24 mouse cellular contexts compared by ENCODE assay signal in the genomic region with DNA sequence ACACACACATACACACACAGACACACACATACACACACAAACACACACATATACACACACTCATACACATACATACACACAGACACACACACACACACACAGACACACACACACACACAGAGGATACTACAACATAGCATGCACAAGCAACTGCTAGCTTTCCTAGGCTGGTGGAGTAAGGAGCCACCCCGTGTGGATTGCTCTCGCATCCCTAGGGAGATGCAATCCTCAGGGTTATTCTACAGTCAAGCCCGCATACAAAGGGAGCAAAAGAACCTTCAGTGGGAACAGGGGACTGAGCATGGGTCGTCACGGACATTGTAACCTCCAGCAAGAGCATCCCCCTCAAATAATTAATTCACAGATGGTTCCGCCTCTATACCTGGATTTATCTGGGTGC.
A peak's percentile ranks its signal among the peaks of the same experiment; 100 is the strongest.
DNase-seq lines count a peak whose midpoint lies in the region; ATAC-seq and TF ChIP-seq lines count a peak whose summit lies in the region.
"Had no signal": no experiment of that assay in that cellular context is flagged by ENCODE, and none has a peak within 500 bp of the region (broad histone marks: within the 10 kb centered on the region; RNA-seq: fewer than 3 reads in every experiment).

No protein-coding gene starts in this region.

- no peak overlapping the region for H3K4me3 ChIP-seq in hindbrain, embryonic 12.5 days
- no peak overlapping the region for H3K4me3 ChIP-seq in hindbrain, postnatal 0 days (ENCODE audit: low read length)
- H3K4me3 ChIP-seq in neural tube, embryonic 13.5 days = no peak overlapping the region
- H3K4me3 ChIP-seq in neural tube, embryonic 15.5 days (replicated peaks) = no peak overlapping the region
- H3K4me3 ChIP-seq: gastrocnemius, adult 2 months; heart, embryonic 12.5 days; heart, embryonic 15.5 days; hindbrain, embryonic 10.5 days; intestine, embryonic 15.5 days had no signal

- no peak for ATAC-seq in hindbrain, embryonic 12.5 days (ENCODE audit: low FRiP score)
- ATAC-seq in hindbrain, postnatal 0 days = no peak
- ATAC-seq in neural tube, embryonic 13.5 days (ENCODE audit: low read depth) = peak; percentile 73
- ATAC-seq in neural tube, embryonic 15.5 days (ENCODE audit: low FRiP score) = peak; percentile 72
- ATAC-seq: activated CD4-positive, CD25-positive, alpha-beta regulatory T cell, adult 4 months; CD4-positive, CD25-positive, alpha-beta regulatory T cell, adult 4 months; forebrain, embryonic 14.5 days; intestine, embryonic 15.5 days had no signal

- H3K4me1 ChIP-seq in hindbrain, embryonic 12.5 days = 0 out of 2 replicates have a peak, but pooled peaks cover 3% of the 10 kb centered on the region
- no peaks in the 10 kb centered on the region for H3K4me1 ChIP-seq in hindbrain, postnatal 0 days (ENCODE audit: insufficient read depth, low read length)
- H3K4me1 ChIP-seq in neural tube, embryonic 13.5 days (replicated peaks) = peaks cover 17% of the 10 kb centered on the region
- peaks cover 11% of the 10 kb centered on the region; the same call in 1 of the 2 replicates for H3K4me1 ChIP-seq in neural tube, embryonic 15.5 days
- H3K4me1 ChIP-seq: heart, embryonic 12.5 days; heart, embryonic 15.5 days; hindbrain, embryonic 10.5 days; intestine, embryonic 15.5 days had no signal

- no peaks in the 10 kb centered on the region for H3K36me3 ChIP-seq in hindbrain, embryonic 12.5 days
- H3K36me3 ChIP-seq in hindbrain, postnatal 0 days (ENCODE audit: insufficient read depth, low read length) = no peaks in the 10 kb centered on the region
- H3K36me3 ChIP-seq in neural tube, embryonic 13.5 days = no peaks in the 10 kb centered on the region
- H3K36me3 ChIP-seq in neural tube, embryonic 15.5 days = no peaks in the 10 kb centered on the region
- H3K36me3 ChIP-seq: heart, embryonic 12.5 days; heart, embryonic 15.5 days; hindbrain, embryonic 10.5 days; intestine, embryonic 15.5 days had no signal

- no peak overlapping the region for H3K9ac ChIP-seq in hindbrain, embryonic 12.5 days
- no peak overlapping the region for H3K9ac ChIP-seq in hindbrain, postnatal 0 days (replicated peaks; ENCODE audit: low read length)
- no peak overlapping the region for H3K9ac ChIP-seq in neural tube, embryonic 13.5 days
- no peak overlapping the region for H3K9ac ChIP-seq in neural tube, embryonic 15.5 days (replicated peaks)
- H3K9ac ChIP-seq: heart, embryonic 12.5 days; heart, embryonic 15.5 days; intestine, embryonic 15.5 days had no signal

- WGBS in hindbrain, embryonic 12.5 days = 72% methylated on average over 6 of the region's 6 CpGs
- 65% methylated on average over 6 of the region's 6 CpGs for WGBS in hindbrain, postnatal 0 days
- 49% methylated on average over 6 of the region's 6 CpGs for WGBS in neural tube, embryonic 13.5 days
- 42% methylated on average over 6 of the region's 6 CpGs for WGBS in neural tube, embryonic 15.5 days

- H3K27me3 ChIP-seq in hindbrain, embryonic 12.5 days = no peaks in the 10 kb centered on the region
- H3K27me3 ChIP-seq in hindbrain, postnatal 0 days (ENCODE audit: insufficient read depth, low read length) = no peaks in the 10 kb centered on the region
- H3K27me3 ChIP-seq in neural tube, embryonic 13.5 days = no peaks in the 10 kb centered on the region
- H3K27me3 ChIP-seq in neural tube, embryonic 15.5 days (replicated peaks) = no peaks in the 10 kb centered on the region
- H3K27me3 ChIP-seq: heart, embryonic 12.5 days; heart, embryonic 15.5 days; intestine, embryonic 15.5 days had no signal

- H3K9me3 ChIP-seq in hindbrain, embryonic 12.5 days (replicated peaks) = no peaks in the 10 kb centered on the region
- H3K9me3 ChIP-seq in hindbrain, postnatal 0 days (ENCODE audit: low read length) = no peaks in the 10 kb centered on the region
- no peaks in the 10 kb centered on the region for H3K9me3 ChIP-seq in neural tube, embryonic 13.5 days
- no peaks in the 10 kb centered on the region for H3K9me3 ChIP-seq in neural tube, embryonic 15.5 days (replicated peaks)
- H3K9me3 ChIP-seq: heart, embryonic 15.5 days; hindbrain, embryonic 10.5 days; intestine, embryonic 15.5 days had no signal

- DNase-seq in hindbrain, postnatal 0 days (ENCODE audit: low spot score) = no peak
- no peak for DNase-seq in neural tube, embryonic 10.5 days (ENCODE audit: extremely low spot score, low spot score)
- no peak for DNase-seq in cerebellum, adult 9-11 months
- DNase-seq: adrenal gland, adult 8-10 months; adrenal gland, postnatal 25 days; cerebellum, adult 11-12 months; cerebellum, adult 8-10 months; cerebellum, postnatal 14 days; gastrocnemius, adult 2 months; gastrocnemius, postnatal 14 days; heart, adult 11 months; heart, postnatal 10 days; heart, postnatal 36 days; kidney, adult 11 months had no signal

- TF ChIP-seq CTCF in hindbrain, postnatal 0 days (IDR thresholded peaks at IDR 0.05; ENCODE audit: low read depth) = no peak

- peak overlapping the region; percentile 2; the same call in 1 of the 2 replicates for H3K27ac ChIP-seq in hindbrain, embryonic 12.5 days
- H3K27ac ChIP-seq in hindbrain, postnatal 0 days = no peak overlapping the region
- H3K27ac ChIP-seq in neural tube, embryonic 13.5 days (replicated peaks) = peak overlapping the region; percentile 78
- H3K27ac ChIP-seq in neural tube, embryonic 15.5 days (replicated peaks) = no peak overlapping the region
- H3K27ac ChIP-seq: gastrocnemius, adult 2 months; heart, embryonic 15.5 days; hindbrain, embryonic 10.5 days; intestine, embryonic 15.5 days had no signal

- H3K4me2 ChIP-seq in hindbrain, embryonic 12.5 days (replicated peaks) = no peak overlapping the region
- no peak overlapping the region for H3K4me2 ChIP-seq in hindbrain, postnatal 0 days (ENCODE audit: low read depth, low read length)
- no peak overlapping the region for H3K4me2 ChIP-seq in neural tube, embryonic 13.5 days
- H3K4me2 ChIP-seq in neural tube, embryonic 15.5 days = no peak overlapping the region; the same call in 1 of the 2 replicates
- H3K4me2 ChIP-seq: heart, embryonic 12.5 days; heart, embryonic 15.5 days; intestine, embryonic 15.5 days had no signal

Comparison
In these comparisons a context has a peak if more than half of its experiments do, and no peak if none do; other contexts are left out.
1. H3K27ac ChIP-seq: peak in hindbrain, embryonic 12.5 days (single experiment) and neural tube, embryonic 13.5 days (single experiment); none in hindbrain, postnatal 0 days (single experiment) and neural tube, embryonic 15.5 days (single experiment).
2. ATAC-seq: peak in neural tube, embryonic 13.5 days (single experiment) and neural tube, embryonic 15.5 days (single experiment); none in hindbrain, embryonic 12.5 days (single experiment) and hindbrain, postnatal 0 days (single experiment).